Mouse (Mus musculus): ENCODE data around the gene Kif3b.

Gene Kif3b

DNA sequence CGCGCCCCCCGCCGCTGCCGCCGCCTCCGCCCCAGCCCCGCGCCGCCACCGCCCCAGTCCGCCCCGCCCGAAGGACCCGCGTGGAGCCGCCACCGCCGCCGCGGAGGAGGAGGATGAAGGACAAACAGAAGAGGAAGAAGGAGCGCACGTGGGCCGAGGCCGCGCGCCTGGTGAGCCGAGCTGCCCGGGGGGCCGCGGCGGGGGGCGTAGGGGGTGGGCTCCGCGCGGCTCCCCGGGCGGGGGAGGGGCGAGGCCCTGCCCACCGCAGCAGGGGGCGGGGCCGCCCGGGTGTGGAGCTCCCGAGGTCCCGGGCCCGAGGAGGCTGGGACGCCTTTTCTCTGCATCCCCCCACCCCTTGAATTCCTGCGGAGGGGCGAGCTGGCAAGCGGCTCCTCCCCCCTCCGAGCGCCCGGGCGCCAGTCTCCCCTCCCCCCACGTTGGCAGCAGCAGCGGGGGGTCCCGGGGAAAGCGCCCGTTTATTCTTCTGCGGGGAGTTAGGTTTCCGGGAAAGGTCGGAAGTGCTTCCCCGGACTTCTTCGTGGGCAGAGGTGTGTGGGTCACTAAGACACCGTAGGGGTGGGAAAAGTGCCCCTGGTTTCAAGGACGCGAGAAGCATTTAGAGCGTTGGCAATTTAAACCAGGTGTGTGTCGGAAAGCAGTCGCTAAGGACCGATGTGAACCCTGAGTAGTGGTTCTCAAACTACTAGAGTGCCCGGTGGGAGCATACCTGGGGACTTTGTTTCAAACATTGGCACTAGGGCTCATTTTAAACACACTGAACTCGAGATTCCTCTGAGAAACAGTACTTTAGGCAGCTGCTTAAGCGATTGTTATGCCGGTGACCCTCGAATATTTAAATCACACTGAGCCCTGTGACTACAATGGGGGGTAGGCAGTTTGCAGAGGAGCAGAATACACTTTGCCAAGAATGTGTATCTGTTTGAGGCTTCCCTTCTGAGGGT is 55.3 kb downstream of the Kif3b start:
- peak; percentile 70 for DNase-seq

- peak; percentile 13 for DNase-seq
Measured at GRCm38 (mm10) chr2:153347183-153347781, 56.1 kb downstream of the Kif3b start.

GRCm38 (mm10) chr2:153348100-153348831 is 57.1 kb downstream of the Kif3b start:
- DNase-seq, result no peak

DNA sequence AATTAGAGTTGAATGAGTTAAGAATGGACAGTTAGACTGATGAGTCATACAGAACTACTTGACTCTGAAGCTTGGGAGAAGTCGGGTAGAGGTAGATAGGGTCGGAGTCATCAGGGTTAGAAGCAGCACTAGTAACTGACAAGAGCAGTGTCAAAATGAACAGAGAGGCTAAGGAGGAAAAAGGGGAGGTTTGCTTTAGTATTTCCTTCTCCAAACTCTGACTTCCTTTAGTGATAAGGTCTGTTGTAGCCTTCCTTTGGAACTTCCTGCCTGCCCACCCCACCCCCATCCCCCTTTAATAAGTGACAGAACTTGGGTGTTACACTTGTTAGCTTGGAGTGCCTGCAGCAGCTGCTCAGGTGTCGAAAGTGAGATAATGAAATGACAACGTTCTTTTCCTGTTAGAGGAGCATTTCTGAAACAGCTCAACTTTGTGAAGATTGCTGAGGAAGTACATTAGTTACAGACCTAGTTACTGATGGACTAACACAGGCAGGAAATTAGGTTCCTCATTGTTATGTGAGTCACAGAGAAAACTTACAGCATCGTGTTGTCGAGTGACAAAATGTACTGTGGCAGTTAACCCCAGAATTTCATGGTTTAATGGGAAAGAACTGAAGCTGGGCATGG is 59.5 kb downstream of the Kif3b start:
- DNase-seq, result no peak

- no peak for DNase-seq
Measured at GRCm38 (mm10) chr2:153354648-153355047, 63.4 kb downstream of the Kif3b start.

DNA sequence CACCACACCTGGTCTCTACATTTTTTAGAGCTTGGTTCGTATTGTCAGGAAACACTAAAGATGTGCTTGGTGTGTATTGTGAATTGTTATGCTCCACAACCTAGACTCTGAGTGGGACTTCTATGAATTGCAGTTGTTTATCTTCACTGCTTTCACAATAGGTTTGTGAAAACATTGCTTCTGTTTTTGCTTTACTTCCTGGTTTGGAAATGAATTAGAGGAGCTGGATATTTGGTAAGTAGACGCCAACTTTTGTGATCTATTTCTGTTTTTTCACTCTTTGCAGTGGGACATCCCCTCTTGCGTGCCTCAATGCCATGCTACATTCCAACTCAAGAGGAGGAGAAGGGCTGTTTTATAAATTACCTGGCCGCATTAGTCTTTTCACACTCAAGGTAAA is 65.6 kb downstream of the Kif3b start:
- DNase-seq, result no peak

DNA sequence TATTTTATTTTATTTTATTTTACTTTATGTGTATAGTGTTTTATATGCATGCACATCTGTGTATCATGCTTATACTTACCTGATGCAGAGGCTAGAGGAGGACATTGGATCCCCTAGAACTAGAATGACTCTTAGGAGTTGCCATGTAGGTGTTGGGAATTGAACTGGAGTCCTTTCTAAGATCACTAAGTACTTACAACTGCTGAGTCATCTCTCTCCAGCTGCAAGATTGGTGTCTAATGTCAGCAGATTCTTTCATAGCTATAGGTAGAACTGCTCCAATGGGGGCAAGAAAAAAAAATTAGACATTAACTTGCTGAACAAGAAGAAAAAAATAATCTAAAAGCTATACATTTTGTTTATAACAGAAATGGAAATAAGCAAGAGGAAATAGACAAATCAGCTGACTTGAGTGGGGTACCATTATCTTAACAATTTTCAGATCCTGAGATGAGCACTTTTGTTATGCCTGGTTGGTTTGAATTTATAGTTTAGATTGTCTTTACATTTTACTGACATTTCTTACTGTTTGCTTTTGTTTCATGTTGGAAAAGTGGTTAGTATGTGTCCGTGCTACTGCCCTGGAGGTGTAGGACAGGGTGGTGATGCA is 70.0 kb downstream of the Kif3b start:
- no peak for DNase-seq

DNA sequence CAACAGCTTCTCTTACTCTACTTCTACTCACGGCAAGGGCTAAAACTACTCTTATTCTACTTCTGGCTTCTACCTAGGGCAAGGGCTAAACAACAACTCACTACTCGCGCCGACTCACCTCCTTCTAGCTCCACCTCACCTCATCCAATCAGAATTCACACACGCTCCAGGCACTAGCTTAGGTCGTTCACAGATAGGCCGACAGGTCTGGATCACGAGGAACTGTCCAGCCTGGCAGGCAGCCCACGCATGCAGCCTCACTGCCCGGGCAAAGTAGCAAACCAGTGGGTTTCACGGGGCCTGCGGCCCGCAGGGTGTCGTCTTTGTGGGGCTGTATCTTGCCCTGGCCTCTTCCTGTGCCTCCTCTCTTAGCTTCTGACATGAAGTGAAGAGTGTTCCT is 73.3 kb downstream of the Kif3b start:
- DNase-seq, result peak; percentile 61

- no peak for DNase-seq
Measured at GRCm38 (mm10) chr2:153370871-153371270, 79.7 kb downstream of the Kif3b start.

DNA sequence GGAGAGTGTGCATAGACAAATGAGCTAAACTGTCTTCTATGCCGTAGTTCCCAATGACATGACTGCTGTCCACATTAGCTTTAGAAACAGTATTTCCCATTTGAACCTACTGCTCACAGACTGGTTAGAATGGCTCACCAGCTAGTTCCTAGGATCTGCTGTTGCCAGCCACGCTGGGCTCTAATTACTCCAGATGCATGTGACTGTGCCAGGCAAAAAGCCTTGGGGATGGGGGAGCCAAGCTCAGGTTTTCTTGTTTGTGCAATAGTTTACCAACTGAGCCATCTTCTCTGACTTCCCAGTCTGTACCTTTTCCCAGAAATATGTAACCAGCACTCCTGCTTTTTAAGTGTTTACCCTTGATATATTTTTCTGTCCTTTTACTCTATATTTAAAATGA is 84.2 kb downstream of the Kif3b start:
- no peak for DNase-seq

DNA sequence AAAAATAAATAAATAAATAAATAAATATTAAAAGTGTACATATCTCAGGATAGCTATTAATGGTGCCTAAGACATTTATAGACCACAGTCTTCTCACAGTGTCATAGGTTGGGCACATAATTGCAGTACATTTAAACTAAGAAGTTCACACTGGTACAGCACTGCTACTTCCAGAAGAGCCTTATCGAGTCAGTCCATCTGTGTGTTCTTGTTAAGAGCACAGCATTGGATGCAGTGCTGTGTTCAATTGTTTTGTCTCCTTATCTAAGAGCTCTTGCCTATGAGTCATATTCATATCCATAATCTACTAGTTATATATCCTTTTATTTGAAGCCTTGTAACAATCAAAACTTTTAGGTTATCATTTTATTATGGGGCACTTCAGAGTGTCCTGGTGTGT is 89.3 kb downstream of the Kif3b start:
- no peak for DNase-seq

Data from kidney, adult 11 months (tissue).